Mouse (Mus musculus) bone marrow macrophage, adult 2 months (primary cell): ENCODE data around the gene Irf2bp1.

Source experiments
- CTCF ChIP-seq: IDR thresholded peaks from 2 replicates; pipeline ENCODE4 v1.5.1; 2012; ENCODE audit warnings: low read depth, mild to moderate bottlenecking, low read length, moderate library complexity
- POLR2A ChIP-seq: IDR thresholded peaks from 2 replicates; pipeline ENCODE4 v1.6.1; 2012; ENCODE audit warnings: mild to moderate bottlenecking, low read depth, low read length, borderline replicate concordance

GRCm38 (mm10) chr7:19003902-19004630, at the start of gene Irf2bp1:
- TF ChIP-seq CTCF, result no peak
- TF ChIP-seq POLR2A, result no peak
